Mouse (Mus musculus): ENCODE measurements around the gene Kl. TPM values are rescaled to one million over a fixed set of nuclear protein-coding genes. Genes with fewer than 3 reads are reported as not detected.

Gene Kl
- 0.25 and 0.43 TPM in 2 replicates for polyA plus RNA-seq (2015; fragmentation: Nextera tagmentation; extraction: Ambion mirVana)

DNA sequence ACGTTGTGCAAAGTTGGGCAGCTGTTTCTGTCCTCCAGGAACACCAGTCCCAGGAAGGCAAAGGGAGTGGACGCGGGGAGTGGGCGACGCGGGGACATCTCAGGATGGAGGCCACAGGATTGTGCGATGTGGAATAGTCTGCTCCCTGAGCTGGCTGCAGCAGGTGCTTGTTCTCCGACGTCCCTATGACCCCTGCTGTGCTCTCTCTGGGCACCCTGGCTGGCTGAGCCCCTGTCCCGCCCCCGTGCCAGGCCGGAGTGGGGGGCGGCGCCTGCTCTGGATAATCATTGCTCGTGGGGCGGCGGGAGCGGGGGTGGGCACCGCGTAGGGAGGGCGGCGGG, at the start of gene Kl:
Kl (plus strand) TSS at position 280 of the 341 bp plus-strand sequence.
- ATAC-seq (ENCODE audit: extremely low read depth, insufficient number of reproducible peaks, low FRiP score, low TSS enrichment): no peak
- H3K27me3 ChIP-seq (replicated peaks): peaks cover 53% of the 10 kb centered on the region
- no peaks in the 10 kb centered on the region for H3K36me3 ChIP-seq
- H3K9me3 ChIP-seq: no peaks in the 10 kb centered on the region
- peak within 1 kb of the TSS; percentile 58 for H3K4me3 ChIP-seq
- H3K9ac ChIP-seq: peak within 1 kb of the TSS; percentile 77
- 4% methylated on average over 21 of the region's 22 CpGs for WGBS
- H3K4me1 ChIP-seq: peaks cover 12% of the 10 kb centered on the region
- peak within 1 kb of the TSS; percentile 89 for H3K4me2 ChIP-seq
- H3K27ac ChIP-seq (replicated peaks): no peak within 1 kb of the TSS

DNA sequence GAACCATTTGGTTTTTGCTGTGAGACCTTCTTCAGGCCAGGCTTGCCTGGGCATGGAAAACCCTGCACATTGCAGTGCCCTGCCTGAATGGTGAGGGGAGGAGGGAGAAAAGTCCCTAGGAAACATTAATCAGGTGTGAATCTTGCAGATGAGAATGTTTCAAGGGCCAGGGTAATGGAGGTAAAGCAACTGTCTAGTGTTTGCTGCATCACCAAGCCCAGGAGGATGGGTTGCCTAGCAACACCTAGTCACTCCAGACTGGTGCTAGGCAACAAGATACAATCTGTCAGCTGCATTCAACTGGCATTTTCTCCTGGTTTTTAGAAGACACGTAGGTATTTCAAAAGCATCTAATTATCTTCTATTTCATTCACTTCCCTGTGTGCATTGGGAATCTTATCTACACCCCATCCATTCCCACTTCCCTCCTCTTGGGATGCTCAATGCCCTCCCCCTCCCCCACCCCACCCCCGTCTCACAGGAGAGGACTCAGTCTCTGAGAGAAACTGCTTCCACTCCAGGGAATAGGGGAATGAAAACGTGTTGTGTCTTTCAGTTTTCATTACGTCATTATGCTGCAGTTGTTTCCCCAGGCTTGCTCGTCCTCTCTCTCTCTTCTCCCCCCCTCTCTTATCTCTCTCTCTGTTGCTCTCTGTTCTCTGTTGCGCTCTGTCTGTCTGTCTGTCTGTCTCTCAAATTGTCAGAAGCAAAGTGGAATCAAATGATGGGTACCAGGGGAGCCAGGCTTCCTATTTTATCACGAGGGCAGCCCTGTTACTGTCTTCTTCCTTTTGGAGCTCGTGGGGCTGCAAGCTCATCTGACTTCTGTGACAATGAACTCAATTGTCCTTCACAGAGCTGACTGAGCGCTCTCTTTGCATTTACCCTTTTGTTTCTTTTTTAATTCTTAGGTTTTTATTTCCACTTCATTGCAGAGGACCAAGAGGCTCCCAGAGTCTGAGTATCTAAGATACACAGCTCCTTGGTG, 46.1 kb upstream of the Kl start:
- peak; percentile 25; the same call in 1 of the 2 replicates for ATAC-seq (ENCODE audit: extremely low read depth, insufficient number of reproducible peaks, low FRiP score, low TSS enrichment)
- no peaks in the 10 kb centered on the region for H3K27me3 ChIP-seq (replicated peaks)
- H3K4me3 ChIP-seq: no peak overlapping the region
- 0 out of 2 replicates have a peak, but pooled peaks cover 3% of the 10 kb centered on the region for H3K9me3 ChIP-seq
- no peak overlapping the region for H3K4me2 ChIP-seq
- no peak overlapping the region for H3K27ac ChIP-seq (replicated peaks)
- peaks cover 7% of the 10 kb centered on the region for H3K4me1 ChIP-seq
- 20% methylated on average over 9 of the region's 9 CpGs for WGBS
- H3K36me3 ChIP-seq: no peaks in the 10 kb centered on the region
- H3K9ac ChIP-seq: no peak overlapping the region

DNA sequence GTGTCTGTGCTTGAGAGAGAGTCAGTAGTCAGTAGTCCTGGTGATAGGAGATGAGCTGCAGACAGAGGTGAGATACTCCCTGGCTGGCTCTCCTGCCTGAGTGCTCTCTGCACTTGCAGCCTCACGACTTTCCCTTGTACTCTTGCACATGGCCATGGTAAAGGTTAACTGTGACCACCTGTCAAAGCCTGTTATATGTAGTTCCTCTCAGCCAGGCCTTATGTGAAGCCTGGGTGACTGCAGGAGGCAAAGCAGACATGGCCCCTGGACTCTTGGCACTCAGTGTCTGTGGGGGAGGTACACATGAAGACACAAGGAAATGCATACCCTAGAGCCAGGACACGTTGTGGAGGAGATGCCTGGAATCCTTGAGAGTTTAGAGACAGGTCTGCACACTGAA, 40.3 kb upstream of the Kl start:
- Histone ChIP-seq H3K9me3 (0 out of 2 replicates have a peak, but pooled peaks cover 3% of the 10 kb centered on the region), H3K27ac (replicated peaks) (no peak overlapping the region), H3K4me3 (no peak overlapping the region), H3K27me3 (replicated peaks) (no peaks in the 10 kb centered on the region), H3K4me1 (peaks cover 10% of the 10 kb centered on the region), H3K9ac (no peak overlapping the region), H3K4me2 (no peak overlapping the region), H3K36me3 (no peaks in the 10 kb centered on the region)
- 12% methylated on average over 2 of the region's 2 CpGs for WGBS
- ATAC-seq (ENCODE audit: extremely low read depth, insufficient number of reproducible peaks, low FRiP score, low TSS enrichment): no peak

DNA sequence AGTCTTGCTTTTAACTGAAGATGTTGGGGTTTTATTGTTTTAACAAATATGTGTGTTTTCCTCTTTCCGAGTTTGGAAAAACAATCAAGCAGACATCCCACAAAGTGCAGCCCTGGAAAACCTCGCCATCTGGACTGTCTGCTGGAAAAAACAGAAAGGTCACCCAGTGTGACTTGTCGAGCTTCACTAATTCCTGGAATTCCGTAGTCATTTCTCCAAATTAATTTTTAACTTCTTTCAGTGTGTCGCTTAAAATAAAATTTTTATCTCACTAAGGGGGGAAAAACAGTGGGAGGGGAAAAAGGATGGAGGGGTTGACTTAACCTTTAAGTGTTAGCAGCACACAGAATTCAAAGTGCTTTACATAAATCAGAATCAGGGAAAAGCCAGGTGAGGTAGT, 39.8 kb upstream of the Kl start:
- no peak for ATAC-seq (ENCODE audit: extremely low read depth, insufficient number of reproducible peaks, low FRiP score, low TSS enrichment)
- 31% methylated on average over 5 of the region's 5 CpGs for WGBS
- no peak overlapping the region for H3K27ac ChIP-seq (replicated peaks)

DNA sequence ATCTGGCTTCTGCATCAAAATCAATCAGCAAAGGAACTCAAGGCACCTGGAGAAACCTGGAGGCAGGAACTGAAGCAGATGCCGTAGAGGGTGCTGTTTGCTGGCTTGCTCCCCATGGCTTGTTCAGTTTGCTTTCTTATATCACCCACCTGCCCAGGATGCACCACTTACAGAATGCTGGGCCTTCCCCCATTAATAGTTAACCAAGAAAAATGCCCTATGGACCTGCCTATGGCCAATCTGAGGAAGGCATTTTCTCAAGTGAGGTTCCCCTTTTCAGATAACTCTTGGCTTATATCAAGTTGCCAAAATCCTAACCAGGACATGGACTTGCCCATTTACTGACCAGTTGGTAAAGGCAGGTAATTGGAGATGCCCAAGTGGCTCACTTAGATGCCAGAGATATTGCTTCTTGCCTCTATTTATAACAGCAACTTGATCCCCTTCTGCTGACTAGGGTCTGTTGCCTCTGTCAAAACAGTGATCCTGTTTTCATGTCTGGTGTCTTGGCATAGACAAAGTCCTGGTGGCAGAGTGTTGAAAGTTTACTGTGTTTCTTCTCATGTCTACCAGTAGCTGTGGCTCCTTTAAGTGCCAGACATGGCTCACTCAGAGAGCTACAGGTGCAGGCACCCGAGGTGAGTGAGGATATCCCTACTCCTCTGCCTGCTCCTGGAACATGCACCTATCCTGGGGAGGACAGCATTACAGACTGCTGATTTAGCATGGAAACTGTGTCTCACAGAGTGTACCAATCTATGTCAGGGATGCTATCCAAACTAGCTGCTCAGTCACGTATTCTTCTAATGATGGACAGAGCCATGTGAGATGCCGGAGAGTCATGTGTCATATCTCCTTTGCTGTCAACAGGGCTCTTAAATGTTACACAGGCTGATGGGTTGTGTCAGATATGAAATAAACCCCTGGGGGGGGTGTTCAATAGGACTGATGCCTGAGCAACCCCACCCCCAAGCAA, 37.0 kb upstream of the Kl start:
- Histone ChIP-seq H3K9me3 (no peaks in the 10 kb centered on the region), H3K36me3 (no peaks in the 10 kb centered on the region), H3K4me2 (no peak overlapping the region), H3K4me1 (peaks cover 16% of the 10 kb centered on the region), H3K27me3 (replicated peaks) (no peaks in the 10 kb centered on the region), H3K9ac (no peak overlapping the region), H3K4me3 (no peak overlapping the region), H3K27ac (replicated peaks) (no peak overlapping the region)
- 40% methylated on average over 4 of the region's 4 CpGs for WGBS
- ATAC-seq (ENCODE audit: extremely low read depth, insufficient number of reproducible peaks, low FRiP score, low TSS enrichment): no peak

More for the DNA sequence above, 39.8 kb upstream of the Kl start:
- Histone ChIP-seq H3K9me3 (0 out of 2 replicates have a peak, but pooled peaks cover 3% of the 10 kb centered on the region), H3K4me3 (no peak overlapping the region), H3K4me2 (no peak overlapping the region), H3K4me1 (peaks cover 10% of the 10 kb centered on the region), H3K36me3 (no peaks in the 10 kb centered on the region), H3K27me3 (replicated peaks) (no peaks in the 10 kb centered on the region), H3K9ac (no peak overlapping the region)

DNA sequence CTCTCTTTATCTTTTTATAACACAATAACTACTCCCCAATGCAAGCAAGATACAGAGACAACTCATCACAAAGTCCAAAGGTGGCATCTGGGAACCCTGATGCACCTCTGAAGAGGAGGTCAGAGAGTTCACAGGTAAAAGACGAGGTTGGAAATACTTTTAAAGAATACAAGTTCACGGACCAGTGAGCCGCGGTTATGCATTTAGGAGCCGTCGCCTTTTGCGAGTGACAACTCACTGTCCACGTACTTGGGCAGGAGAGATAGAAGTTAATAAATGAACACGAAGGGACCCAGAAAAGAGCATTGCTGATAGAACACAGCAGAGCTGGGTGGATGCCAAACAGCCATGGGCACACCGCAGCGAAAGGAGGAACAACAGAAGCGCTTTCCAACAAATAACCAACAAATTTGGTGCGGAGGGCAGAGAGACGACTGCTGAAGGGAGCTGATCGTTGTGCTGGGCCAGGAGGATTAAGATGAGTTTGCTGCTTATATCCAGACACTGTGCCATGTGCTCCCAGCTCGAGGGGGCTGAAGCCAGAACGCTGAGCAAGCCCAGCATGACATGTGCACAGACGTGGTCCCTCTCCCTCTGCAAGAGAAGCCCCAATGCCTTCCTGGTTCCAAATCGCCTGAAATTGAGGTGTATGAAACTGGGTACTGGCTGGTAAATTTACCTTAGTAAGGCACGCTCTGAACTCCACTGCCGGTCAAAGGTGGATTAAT, 35.1 kb upstream of the Kl start:
- Histone ChIP-seq H3K4me2 (no peak overlapping the region), H3K27ac (replicated peaks) (no peak overlapping the region), H3K4me1 (peaks cover 16% of the 10 kb centered on the region), H3K27me3 (replicated peaks) (no peaks in the 10 kb centered on the region), H3K9me3 (no peaks in the 10 kb centered on the region), H3K4me3 (no peak overlapping the region), H3K36me3 (no peaks in the 10 kb centered on the region), H3K9ac (no peak overlapping the region)
- ATAC-seq (ENCODE audit: extremely low read depth, insufficient number of reproducible peaks, low FRiP score, low TSS enrichment): no peak
- WGBS: 79% methylated on average over 21 of the region's 21 CpGs

DNA sequence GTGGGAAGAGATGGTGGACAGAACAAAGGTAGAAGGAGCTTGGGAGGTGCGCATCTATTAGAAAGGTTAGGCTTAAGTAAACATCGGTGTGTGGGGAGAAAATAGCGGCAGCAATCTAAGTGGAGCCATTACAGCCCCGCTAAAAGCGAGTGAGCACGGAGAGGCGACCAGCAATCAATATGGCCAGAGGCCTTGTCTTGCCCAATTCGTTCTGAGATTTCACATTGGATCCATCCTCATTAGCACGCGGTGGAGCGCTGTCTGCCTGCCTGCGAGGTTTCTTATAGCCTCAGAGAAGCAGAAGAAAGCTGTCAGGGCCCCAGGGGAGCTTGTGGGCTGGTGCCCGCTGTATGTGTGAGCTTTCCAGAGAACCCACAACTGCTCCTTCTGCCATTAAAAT, 33.8 kb upstream of the Kl start:
- H3K9me3 ChIP-seq: no peaks in the 10 kb centered on the region
- H3K4me2 ChIP-seq: no peak overlapping the region
- no peak overlapping the region for H3K27ac ChIP-seq (replicated peaks)
- no peaks in the 10 kb centered on the region for H3K36me3 ChIP-seq
- 82% methylated on average over 13 of the region's 13 CpGs for WGBS
- no peak overlapping the region for H3K9ac ChIP-seq
- H3K4me3 ChIP-seq: no peak overlapping the region
- ATAC-seq (ENCODE audit: extremely low read depth, insufficient number of reproducible peaks, low FRiP score, low TSS enrichment): no peak
- H3K4me1 ChIP-seq: peaks cover 11% of the 10 kb centered on the region; the same call in 1 of the 2 replicates
- no peaks in the 10 kb centered on the region for H3K27me3 ChIP-seq (replicated peaks)

DNA sequence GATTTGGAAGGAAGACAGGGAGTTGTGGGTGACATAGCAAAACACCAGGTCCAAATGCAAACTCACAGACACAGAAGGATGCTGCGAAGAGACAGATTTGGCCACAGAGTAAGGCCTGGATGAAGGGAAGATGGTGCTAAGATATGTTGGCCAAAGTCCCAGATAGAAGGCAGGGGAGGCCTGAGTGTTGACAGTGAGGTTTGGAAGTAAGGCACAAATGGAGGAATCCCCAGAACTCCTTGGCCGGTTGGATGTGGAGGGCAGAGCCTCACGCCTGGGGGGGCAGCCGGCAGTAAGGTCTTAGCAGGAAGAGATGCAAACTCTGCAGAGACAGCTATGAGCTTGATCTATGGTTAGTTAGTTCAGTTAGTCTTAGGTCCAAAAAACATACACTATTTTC, 33.1 kb upstream of the Kl start:
- no peak overlapping the region for H3K4me3 ChIP-seq
- no peak for ATAC-seq (ENCODE audit: extremely low read depth, insufficient number of reproducible peaks, low FRiP score, low TSS enrichment)
- no peak overlapping the region for H3K27ac ChIP-seq (replicated peaks)
- peaks cover 11% of the 10 kb centered on the region; the same call in 1 of the 2 replicates for H3K4me1 ChIP-seq
- H3K9me3 ChIP-seq: no peaks in the 10 kb centered on the region
- H3K36me3 ChIP-seq: no peaks in the 10 kb centered on the region
- H3K9ac ChIP-seq: no peak overlapping the region
- no peaks in the 10 kb centered on the region for H3K27me3 ChIP-seq (replicated peaks)
- H3K4me2 ChIP-seq: no peak overlapping the region
- 48% methylated on average over 4 of the region's 4 CpGs for WGBS

DNA sequence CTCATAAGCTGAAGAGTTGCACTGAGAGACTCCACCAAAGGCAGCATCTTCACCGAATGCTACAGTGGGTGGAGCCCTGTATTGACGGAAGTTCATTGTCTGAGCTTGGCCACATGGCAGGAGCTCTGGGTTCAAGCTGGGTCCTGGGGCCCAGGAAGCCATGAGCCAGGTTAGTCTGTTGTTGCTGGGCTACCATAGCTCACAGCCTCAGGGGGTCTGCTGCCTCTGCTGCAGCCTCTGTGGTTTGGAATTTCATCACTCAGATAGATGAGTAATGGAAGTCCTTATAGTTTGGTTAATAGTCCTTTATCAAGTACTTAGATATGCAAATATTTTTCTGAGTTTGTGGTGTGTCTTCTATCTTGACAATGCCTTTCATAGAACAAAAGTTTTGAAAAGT, 32.4 kb upstream of the Kl start:
- H3K36me3 ChIP-seq: no peaks in the 10 kb centered on the region

DNA sequence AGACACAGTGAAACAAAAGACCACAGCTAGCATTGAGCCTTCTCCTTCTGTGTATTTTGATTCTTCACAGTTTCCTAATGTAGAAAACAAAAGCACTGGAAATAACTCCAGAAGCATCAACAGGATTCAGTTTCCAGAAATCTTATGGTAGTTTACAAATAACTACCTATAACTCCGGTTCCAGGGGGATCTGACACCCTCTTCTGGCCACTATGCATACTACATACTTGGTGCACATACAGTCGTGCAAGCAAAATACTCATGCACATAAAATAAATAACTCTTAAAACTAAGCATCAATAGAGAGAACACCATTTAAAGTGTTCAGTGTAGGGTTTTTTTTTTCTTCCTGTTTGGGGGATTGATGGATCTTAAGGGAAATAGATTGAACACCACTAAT, 23.0 kb upstream of the Kl start:
- no peak overlapping the region for H3K27ac ChIP-seq (replicated peaks)
- 80% methylated on average over 2 of the region's 2 CpGs for WGBS
- no peak overlapping the region for H3K9ac ChIP-seq
- H3K9me3 ChIP-seq: no peaks in the 10 kb centered on the region
- H3K36me3 ChIP-seq: no peaks in the 10 kb centered on the region
- no peaks in the 10 kb centered on the region for H3K4me1 ChIP-seq
- H3K4me3 ChIP-seq: no peak overlapping the region
- no peaks in the 10 kb centered on the region for H3K27me3 ChIP-seq (replicated peaks)
- no peak overlapping the region for H3K4me2 ChIP-seq
- no peak for ATAC-seq (ENCODE audit: extremely low read depth, insufficient number of reproducible peaks, low FRiP score, low TSS enrichment)

More for the DNA sequence above, 32.4 kb upstream of the Kl start:
- Histone ChIP-seq H3K4me2 (no peak overlapping the region), H3K9me3 (no peaks in the 10 kb centered on the region), H3K4me3 (no peak overlapping the region), H3K27me3 (replicated peaks) (no peaks in the 10 kb centered on the region), H3K4me1 (peaks cover 11% of the 10 kb centered on the region; the same call in 1 of the 2 replicates), H3K27ac (replicated peaks) (no peak overlapping the region), H3K9ac (no peak overlapping the region)
- 64% methylated on average over 2 of the region's 2 CpGs for WGBS
- ATAC-seq (ENCODE audit: extremely low read depth, insufficient number of reproducible peaks, low FRiP score, low TSS enrichment): no peak
